Comparison of ENCODE assay signal across 2 mouse cellular contexts in the genomic region with DNA sequence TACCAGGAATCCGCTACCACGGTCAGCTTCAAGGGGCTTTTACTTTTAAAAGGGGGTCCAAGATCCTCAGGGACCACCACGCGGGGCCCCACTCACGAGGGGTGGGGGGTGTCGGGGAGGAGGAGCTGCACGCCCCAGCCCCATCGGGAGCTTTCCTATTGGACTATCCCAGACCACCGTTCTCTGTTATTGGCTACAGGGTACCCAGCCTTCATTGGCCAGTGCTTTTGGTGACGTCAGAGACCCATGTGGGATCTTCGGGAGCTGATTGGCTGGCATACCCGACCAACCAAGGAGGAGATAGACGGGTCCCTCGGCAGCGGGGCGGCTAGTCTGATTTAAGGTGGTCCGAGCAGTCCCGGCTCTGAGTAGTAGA.
TF ChIP-seq lines count a peak whose summit lies in the region.

No protein-coding gene starts in this region.

TF ChIP-seq in C2C12, 6 proteins besides CTCF, POLR2A, EP300 and RAD21:
- TF ChIP-seq MYOG (IDR thresholded peaks at IDR 0.05; ENCODE audit: control insufficient read depth, extremely low read depth, insufficient read length) (no peak), MAX (IDR thresholded peaks at IDR 0.05) (peak; percentile 52)

TF ChIP-seq in myocyte, 11 proteins besides CTCF, POLR2A, EP300 and RAD21:
- TF ChIP-seq TCF3 (IDR thresholded peaks at IDR 0.05; ENCODE audit: insufficient read length, low read depth): peak; percentile 65
- TF ChIP-seq SRF (IDR thresholded peaks at IDR 0.05; ENCODE audit: control insufficient read depth, insufficient read length, low read depth): no peak
- no peak for TF ChIP-seq MYOG (IDR thresholded peaks at IDR 0.05; ENCODE audit: control insufficient read depth in 1 of 3, insufficient read depth in 1 of 3, insufficient read length in 2 of 3, low read depth in 2 of 3)
